Mouse (Mus musculus) urinary bladder, adult 18-20 months (tissue): ENCODE measurements around the gene March11.

Experiments
- DNase-seq, 2 experiments: peaks; one replicate each; pipeline ENCODE4 v3.0.0; 2022; ENCODE audit warnings: low spot score in 2 of 2, mixed read lengths in 2 of 2

March11 gene

DNA sequence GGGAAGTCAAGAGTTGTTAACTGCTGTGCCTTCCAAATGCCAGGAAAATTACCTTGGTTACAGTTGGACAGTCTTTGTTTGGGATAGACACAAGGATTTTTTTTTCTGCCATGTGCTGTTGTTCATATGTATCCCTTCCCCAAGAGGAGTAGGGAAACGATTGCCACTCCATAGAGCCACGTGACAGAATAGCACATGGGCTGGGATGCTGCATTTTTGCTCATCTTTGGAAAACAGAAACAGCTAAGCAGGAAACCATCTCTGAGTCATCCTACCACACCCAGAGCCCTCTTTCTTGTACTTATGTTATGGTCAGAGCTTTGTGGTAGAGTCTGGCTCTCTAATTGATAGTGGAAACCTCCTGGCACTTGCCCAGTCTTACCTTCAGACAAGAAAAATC is 65.4 kb downstream of the March11 start:
- no peak for DNase-seq

DNA sequence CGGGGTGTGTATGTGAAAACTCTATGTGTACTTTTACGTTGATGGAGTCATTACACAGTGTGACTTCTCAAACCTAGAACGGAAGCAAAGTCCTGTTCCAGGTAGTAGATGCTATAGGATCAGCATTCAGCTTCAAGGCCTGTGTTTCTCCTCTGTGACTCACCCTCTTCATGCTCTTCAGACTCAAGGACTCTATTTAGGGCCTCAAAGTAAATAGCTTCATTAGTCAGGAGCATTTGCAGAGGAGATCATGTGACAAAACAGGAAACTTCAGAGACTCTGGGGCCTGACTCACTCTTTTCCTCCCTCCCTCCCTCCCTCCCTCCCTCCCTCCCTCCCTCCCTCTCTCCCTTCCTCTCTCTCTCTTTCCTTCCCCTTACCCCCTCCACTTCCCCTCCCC is 66.1 kb downstream of the March11 start:
- DNase-seq, result no peak

DNA sequence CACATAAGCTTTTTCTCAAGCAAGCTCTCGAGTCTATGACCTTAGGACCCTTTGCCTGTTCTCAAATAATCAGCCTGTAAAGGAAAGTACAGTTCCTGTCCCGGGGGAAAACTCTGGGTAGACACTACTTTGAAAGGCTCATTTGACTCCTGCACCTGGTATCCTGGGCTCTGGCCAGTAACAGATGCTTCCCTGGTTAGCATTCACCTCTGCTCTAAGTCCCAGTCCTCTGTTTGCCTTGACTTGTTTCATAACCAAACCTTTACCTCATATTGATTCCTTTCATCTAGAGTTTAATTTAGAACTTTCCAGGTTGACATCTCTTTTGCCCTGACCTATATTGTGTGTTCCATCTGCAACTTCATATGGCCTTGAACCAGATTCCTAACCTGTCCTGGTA is 68.5 kb downstream of the March11 start:
- DNase-seq, result no peak

DNA sequence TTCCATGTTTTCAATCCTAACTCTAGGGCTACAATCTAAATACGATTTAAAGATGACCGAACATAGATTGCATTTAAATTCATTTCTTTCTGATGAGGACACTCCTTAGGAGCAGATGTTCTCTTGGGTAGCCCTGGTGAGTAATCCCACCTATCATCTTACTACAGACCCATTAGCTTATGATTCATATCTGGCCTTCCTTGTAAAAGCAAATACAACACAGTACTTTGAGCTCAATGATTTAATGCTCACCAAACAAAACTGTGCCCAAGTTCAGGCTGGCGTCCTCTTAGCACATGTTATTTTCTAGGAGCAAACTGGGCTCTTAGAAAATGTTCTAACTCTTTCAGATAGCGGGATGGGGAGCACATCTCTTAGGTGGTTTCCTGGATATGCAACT is 70.0 kb downstream of the March11 start:
- DNase-seq, result no peak

DNA sequence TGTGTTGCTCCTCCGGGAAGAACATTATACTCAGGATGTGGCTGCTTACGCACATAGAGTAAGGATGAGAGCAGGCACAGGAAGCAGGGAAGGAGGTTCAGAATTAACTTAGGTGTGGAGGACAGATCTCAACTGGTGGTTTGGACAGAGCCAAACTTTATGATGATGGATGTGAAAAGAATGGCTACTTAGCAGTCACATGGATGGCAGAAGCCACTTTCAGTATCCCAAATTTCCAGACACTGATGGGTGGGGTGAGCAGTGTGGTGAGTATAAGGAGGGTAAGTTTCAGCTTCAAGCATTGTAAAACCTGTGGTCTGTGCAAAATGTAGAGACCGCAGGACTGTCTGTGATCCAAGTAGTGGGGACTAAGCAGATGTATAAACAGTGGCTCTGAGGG is 71.0 kb downstream of the March11 start:
- DNase-seq, result no peak

DNA sequence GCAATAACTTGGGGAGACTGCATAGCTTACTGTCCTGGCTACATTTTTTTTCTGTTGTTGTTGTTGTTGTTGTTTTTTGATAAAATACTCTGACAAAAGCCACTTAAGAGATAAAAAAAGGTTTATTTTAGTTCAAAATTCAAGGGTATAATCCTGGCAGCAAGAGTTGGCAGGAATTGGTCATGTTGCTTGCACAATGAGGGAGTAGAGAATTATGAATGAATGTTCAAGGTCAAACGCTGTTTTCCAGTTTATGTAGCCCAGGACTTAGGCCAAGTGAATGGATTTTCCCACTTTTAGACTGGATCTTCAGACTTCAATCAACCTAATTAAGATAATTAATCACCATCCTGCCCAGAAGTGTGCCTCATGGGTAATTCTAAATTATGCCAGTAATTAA is 72.0 kb downstream of the March11 start:
- no peak for DNase-seq

DNA sequence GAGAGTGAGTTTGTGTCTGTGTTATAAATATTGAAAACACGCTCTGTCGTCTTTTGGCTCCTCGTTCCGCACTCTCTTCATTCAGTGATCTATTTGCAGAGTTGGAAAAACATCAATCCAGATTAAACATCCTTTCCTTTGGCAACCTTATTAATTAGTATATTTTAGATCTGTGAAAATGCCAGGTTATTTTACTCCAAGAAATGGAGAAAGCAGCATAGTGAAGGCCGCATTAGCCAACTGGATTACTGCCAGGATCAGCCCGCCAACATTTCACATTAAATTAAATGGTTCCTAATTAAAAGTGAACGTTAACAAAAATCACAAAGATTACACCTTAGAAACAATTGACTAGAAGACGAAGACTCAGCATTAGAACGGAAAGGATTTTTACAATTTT is 81.2 kb downstream of the March11 start:
- no peak for DNase-seq

DNA sequence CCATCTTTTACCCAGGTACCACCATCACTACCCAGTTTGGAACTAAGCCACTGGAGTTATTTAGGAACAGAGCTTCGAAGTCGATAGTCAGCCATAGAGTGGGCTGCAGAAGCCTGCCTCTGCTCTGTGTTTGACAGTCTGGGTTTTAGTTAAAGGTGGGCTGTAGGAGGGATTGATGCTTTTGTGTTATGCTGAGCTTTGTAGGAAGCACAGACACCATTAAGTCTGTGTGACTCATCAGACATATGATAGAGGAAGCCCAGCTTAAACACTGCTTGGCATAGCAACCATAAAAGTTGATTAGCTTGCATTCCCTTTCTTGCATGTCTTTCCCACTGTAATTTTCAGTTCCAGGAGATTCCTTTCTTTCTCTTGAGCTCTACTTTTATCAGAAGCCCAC is 87.7 kb downstream of the March11 start:
- DNase-seq, result no peak

DNA sequence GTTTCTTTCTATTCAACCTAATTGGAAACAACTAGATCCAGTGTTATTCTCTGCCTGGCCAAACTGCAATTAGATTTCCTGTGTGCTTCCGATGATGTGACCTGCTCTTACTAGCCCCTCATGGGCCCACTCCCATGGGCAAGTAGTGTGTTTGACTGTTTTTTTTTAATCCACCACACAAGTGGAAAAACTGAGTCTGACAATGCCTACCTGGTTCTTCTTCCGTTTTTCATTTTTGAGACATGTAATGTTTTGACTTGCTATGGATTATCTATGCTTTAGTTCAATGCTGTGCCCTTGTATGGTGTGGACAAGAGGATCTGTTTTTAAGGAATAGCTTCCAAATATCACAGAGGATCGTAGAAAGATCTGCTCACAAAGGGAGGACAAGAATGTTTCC is 116.4 kb downstream of the March11 start:
- no peak for DNase-seq

DNA sequence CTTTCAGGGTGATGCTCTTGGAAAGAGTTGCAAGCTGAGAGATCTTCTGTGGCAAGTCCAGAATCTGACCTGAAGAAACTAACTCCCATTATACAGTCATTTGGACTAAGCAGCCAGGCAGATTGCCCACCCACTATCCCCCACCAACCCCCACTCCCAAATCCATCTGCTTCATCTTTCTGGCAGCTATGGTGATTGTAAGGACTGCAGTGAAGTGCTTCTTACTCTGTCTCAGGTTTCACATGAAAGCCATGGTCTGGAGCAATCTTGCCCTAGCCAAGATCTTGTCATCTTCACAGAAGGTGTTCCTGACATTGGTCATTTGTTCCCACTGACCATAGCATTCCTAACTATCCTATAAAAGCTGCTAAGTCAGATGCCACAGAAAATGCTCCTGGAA is 117.4 kb downstream of the March11 start:
- no peak for DNase-seq

DNA sequence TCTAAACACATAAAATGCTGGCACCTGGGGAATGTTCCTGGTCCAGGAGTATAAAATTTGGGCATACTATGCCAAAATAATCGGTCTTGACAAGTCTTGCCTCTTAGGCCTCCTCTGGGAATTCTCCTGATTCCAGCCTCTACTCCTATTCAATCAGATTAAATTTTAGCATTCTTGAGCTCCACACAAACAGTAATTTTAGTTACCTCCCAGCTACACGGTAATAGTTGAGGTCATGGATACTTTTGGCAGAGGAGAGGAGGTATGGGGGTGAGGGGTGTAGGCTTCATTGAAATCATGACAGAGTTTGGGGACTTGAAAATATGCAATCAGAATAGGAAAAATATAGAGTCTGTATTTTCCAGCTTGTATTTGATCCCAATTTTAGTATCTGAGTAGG is 121.7 kb downstream of the March11 start:
- DNase-seq, result no peak

DNA sequence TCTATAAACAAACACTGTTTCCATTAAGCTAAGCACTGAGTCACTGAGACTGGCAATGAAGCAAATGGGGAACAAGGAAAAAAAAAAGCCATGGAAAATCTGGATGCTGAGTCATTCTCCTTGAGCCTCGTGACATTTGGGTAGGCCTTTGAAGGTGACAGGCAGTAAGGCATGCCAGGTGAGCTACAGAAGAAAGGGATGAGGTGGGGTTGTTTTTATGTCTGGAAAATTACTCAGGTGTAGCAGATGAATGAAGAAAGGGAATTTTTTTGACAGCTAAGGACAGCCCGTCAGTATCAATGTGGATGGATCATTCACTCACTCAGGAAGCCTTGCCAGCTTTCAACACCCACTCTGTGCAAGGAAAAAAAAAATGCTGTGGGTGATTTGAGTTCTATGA is 123.8 kb downstream of the March11 start:
- DNase-seq, result no peak

DNA sequence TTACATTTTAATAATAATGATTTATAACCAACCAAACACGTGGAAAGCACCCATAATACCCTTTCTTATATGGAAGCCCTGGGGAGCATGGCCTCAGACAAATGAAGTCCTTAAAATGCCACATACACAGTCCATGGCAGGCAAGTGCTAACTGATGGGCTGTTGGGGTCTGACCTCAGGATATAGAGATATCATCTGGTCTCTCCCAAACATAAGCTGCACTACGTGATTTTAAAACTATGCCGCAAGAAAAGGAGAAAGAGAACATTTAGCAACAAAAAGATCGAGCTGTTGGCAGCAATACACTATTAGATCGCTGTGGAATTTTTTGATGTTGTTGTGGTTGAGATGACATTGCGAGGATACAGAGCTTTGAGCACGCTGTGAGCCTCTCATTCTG is 126.9 kb downstream of the March11 start:
- no peak for DNase-seq

DNA sequence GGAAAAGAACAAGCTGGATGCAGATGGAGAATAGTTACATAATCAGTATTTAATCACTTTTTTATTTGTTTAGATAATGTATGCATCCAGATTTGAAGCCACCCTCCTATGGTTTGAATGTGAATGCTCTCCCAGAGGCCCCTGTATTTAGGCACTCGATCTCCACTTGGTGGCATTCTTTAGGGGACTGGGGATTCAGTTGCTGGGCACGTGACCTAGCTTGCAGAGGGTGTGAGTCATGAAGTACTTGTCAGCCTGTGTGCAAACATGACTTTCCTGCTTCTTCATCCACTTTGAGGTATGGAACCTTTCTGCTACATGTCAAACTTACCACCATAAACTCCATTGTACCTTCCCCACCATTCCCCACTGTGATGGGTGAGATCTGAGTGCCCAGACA is 128.3 kb downstream of the March11 start:
- DNase-seq, result no peak
